Mouse (Mus musculus) spleen, postnatal 4 days (tissue): Measurements from ENCODE around the gene Foxa1.

ENCODE experiments used
- DNase-seq, 2 experiments: peaks; one replicate each; pipeline ENCODE4 v3.0.0; 2022; ENCODE audit warnings: low spot score in 2 of 2

Foxa1 gene

GRCm38 (mm10) chr12:57546415-57547201 lies at the start of gene Foxa1:
TSS of gene Foxa1 (minus strand) at chr12:57546916.
- no peak for DNase-seq

- DNase-seq: peak in 1 of 2 experiments; percentile 53
Measured at GRCm38 (mm10) chr12:57575931-57576628, 29.4 kb upstream of the Foxa1 start.

- DNase-seq: peak in 1 of 2 experiments; percentile 34
Measured at GRCm38 (mm10) chr12:57572415-57572814, 25.7 kb upstream of the Foxa1 start.

- peak in 1 of 2 experiments; percentile 29 for DNase-seq
Measured at GRCm38 (mm10) chr12:57571773-57572172, 25.1 kb upstream of the Foxa1 start.

- peak in 1 of 2 experiments; percentile 29 for DNase-seq
Measured at GRCm38 (mm10) chr12:57563909-57564308, 17.2 kb upstream of the Foxa1 start, which contains the start of gene Ttc6. TSS of gene Ttc6 (plus strand) at chr12:57564113.

GRCm38 (mm10) chr12:57554091-57554490 lies 7.4 kb upstream of the Foxa1 start:
- no peak for DNase-seq

- peak in 1 of 2 experiments; percentile 19 for DNase-seq
Measured at GRCm38 (mm10) chr12:57552286-57552685, 5.6 kb upstream of the Foxa1 start.

GRCm38 (mm10) chr12:57550881-57551280 lies 4.2 kb upstream of the Foxa1 start:
- DNase-seq: peak in 1 of 2 experiments; percentile 45

- DNase-seq: peak in 1 of 2 experiments; percentile 58
Measured at GRCm38 (mm10) chr12:57550181-57550808, 3.6 kb upstream of the Foxa1 start.

- DNase-seq: peak in 1 of 2 experiments; percentile 55
Measured at GRCm38 (mm10) chr12:57549667-57550160, 3.0 kb upstream of the Foxa1 start.

- DNase-seq: no peak
Measured at GRCm38 (mm10) chr12:57548981-57549666, 2.4 kb upstream of the Foxa1 start.

- DNase-seq: no peak
Measured at GRCm38 (mm10) chr12:57548352-57548980, 1.8 kb upstream of the Foxa1 start.

- DNase-seq: peak in 1 of 2 experiments; percentile 46
Measured at GRCm38 (mm10) chr12:57547890-57548289, 1.2 kb upstream of the Foxa1 start.

GRCm38 (mm10) chr12:57545371-57546241 lies 1.1 kb downstream of the Foxa1 start:
- DNase-seq: peak in 1 of 2 experiments; percentile 62

- peak in 1 of 2 experiments; percentile 65 for DNase-seq
Measured at GRCm38 (mm10) chr12:57544641-57545370, 1.9 kb downstream of the Foxa1 start.

GRCm38 (mm10) chr12:57543627-57543991 lies 3.1 kb downstream of the Foxa1 start:
- no peak for DNase-seq

GRCm38 (mm10) chr12:57542746-57543626 lies 3.7 kb downstream of the Foxa1 start:
- peak in 1 of 2 experiments; percentile 59 for DNase-seq
